Mouse (Mus musculus): ENCODE measurements at regions not wholly inside any gene's neighbourhood (a gene's known extent, or its start where the extent isn't known, plus 50 kb on each side); places are given as distances from the start of the nearest gene placed in this dataset.

- H3K4me2 ChIP-seq = no peak overlapping the region
- 26% methylated on average over 4 of the region's 4 CpGs for WGBS
- no peak overlapping the region for H3K27ac ChIP-seq (replicated peaks)
- ATAC-seq (ENCODE audit: low FRiP score, low read depth) = no peak
- no peaks in the 10 kb centered on the region for H3K9me3 ChIP-seq
- H3K4me1 ChIP-seq (replicated peaks) = no peaks in the 10 kb centered on the region
- H3K4me3 ChIP-seq = no peak overlapping the region
- H3K36me3 ChIP-seq = no peaks in the 10 kb centered on the region
- no peaks in the 10 kb centered on the region for H3K27me3 ChIP-seq
- no peak overlapping the region for H3K9ac ChIP-seq
Observed at GRCm38 (mm10) chr6:7120136-7120535, 164.3 kb downstream of the Sdhaf3 start.

GRCm38 (mm10) chr6:7133042-7133441 lies 177.2 kb downstream of the Sdhaf3 start:
- Histone ChIP-seq H3K27me3 (no peaks in the 10 kb centered on the region), H3K4me3 (no peak overlapping the region), H3K4me1 (replicated peaks) (no peaks in the 10 kb centered on the region), H3K36me3 (no peaks in the 10 kb centered on the region), H3K4me2 (no peak overlapping the region), H3K27ac (replicated peaks) (no peak overlapping the region), H3K9me3 (no peaks in the 10 kb centered on the region), H3K9ac (no peak overlapping the region)
- ATAC-seq (ENCODE audit: low FRiP score, low read depth) = no peak
- WGBS = over 99% methylated on average over 11 of the region's 11 CpGs

DNA sequence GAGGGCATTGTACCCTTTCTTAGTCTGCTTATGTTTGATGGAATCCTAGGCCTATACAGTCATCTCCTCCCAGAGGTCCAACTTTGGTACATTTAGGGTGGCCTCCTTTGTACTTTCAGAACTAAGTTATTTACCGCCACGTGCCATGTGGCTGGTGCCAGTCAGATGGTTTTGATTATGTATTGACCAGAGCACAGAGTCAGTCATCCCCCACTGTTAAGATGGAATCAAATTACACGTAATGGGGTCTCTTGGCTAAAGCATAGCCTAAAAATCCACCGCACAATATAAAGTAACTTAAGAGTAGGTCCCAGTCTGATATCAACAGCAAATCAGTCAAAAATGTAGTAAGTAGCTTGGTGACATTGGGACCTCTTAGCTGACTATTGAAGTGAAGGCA lies 178.3 kb downstream of the Sdhaf3 start:
- ATAC-seq (ENCODE audit: low FRiP score, low read depth) = no peak
- 89% methylated on average over 4 of the region's 4 CpGs for WGBS
- Histone ChIP-seq H3K9me3 (no peaks in the 10 kb centered on the region), H3K27ac (replicated peaks) (no peak overlapping the region), H3K4me2 (no peak overlapping the region), H3K36me3 (no peaks in the 10 kb centered on the region), H3K4me1 (replicated peaks) (no peaks in the 10 kb centered on the region), H3K27me3 (no peaks in the 10 kb centered on the region), H3K9ac (no peak overlapping the region), H3K4me3 (no peak overlapping the region)

- no peaks in the 10 kb centered on the region for H3K4me1 ChIP-seq (replicated peaks)
- WGBS = 93% methylated on average over 1 of the region's 1 CpGs
- 0 out of 2 replicates have a peak, but pooled peaks have one; percentile 69 for ATAC-seq (ENCODE audit: low FRiP score, low read depth)
- no peak overlapping the region for H3K4me3 ChIP-seq
- H3K9me3 ChIP-seq = no peaks in the 10 kb centered on the region
- H3K9ac ChIP-seq = no peak overlapping the region
- no peaks in the 10 kb centered on the region for H3K27me3 ChIP-seq
- H3K27ac ChIP-seq (replicated peaks) = no peak overlapping the region
- no peaks in the 10 kb centered on the region for H3K36me3 ChIP-seq
- no peak overlapping the region for H3K4me2 ChIP-seq
Observed at GRCm38 (mm10) chr6:7134888-7135287, 179.1 kb downstream of the Sdhaf3 start.

- Histone ChIP-seq H3K4me2 (no peak overlapping the region), H3K27me3 (no peaks in the 10 kb centered on the region), H3K27ac (replicated peaks) (no peak overlapping the region), H3K36me3 (no peaks in the 10 kb centered on the region), H3K9ac (no peak overlapping the region), H3K4me3 (no peak overlapping the region), H3K9me3 (no peaks in the 10 kb centered on the region), H3K4me1 (replicated peaks) (no peaks in the 10 kb centered on the region)
- ATAC-seq (ENCODE audit: low FRiP score, low read depth) = no peak
- 76% methylated on average over 2 of the region's 2 CpGs for WGBS
Observed at GRCm38 (mm10) chr6:7181711-7182110, 225.9 kb downstream of the Sdhaf3 start.

- Histone ChIP-seq H3K4me3 (no peak overlapping the region), H3K4me1 (replicated peaks) (no peaks in the 10 kb centered on the region), H3K9me3 (no peaks in the 10 kb centered on the region), H3K27me3 (no peaks in the 10 kb centered on the region), H3K9ac (no peak overlapping the region), H3K4me2 (no peak overlapping the region), H3K27ac (replicated peaks) (no peak overlapping the region), H3K36me3 (no peaks in the 10 kb centered on the region)
- peak; percentile 69 for ATAC-seq (ENCODE audit: low FRiP score, low read depth)
- WGBS = 53% methylated on average over 8 of the region's 8 CpGs
Observed at GRCm38 (mm10) chr6:7199046-7199599, 243.3 kb downstream of the Sdhaf3 start.

DNA sequence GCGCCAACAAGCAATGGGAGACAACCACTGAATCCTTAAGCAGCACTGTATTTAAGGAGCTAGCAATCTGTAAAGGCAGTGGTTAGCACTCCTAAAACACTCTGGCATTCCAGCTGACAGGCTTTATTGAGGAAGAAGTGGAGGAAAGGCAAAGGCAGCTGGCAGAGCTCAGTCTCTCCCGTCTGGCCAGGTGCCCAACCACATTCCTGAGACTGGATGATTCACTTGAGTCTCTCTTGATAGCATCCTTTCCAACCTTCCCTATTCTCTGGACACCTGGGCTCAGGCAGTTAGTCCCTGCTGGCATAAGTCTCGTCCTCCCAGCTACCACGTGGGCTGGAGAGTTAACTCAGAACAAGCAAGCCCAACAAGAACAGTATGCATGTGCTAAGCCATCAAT lies 260.1 kb downstream of the Sdhaf3 start:
- whole genome bisulfite sequencing = 58% methylated on average over 4 of the region's 4 CpGs
- Histone ChIP-seq H3K27ac (replicated peaks) (no peak overlapping the region), H3K9ac (no peak overlapping the region), H3K36me3 (no peaks in the 10 kb centered on the region), H3K4me2 (no peak overlapping the region), H3K4me3 (no peak overlapping the region), H3K4me1 (replicated peaks) (no peaks in the 10 kb centered on the region), H3K9me3 (no peaks in the 10 kb centered on the region), H3K27me3 (no peaks in the 10 kb centered on the region)
- ATAC-seq (ENCODE audit: low FRiP score, low read depth) = no peak

DNA sequence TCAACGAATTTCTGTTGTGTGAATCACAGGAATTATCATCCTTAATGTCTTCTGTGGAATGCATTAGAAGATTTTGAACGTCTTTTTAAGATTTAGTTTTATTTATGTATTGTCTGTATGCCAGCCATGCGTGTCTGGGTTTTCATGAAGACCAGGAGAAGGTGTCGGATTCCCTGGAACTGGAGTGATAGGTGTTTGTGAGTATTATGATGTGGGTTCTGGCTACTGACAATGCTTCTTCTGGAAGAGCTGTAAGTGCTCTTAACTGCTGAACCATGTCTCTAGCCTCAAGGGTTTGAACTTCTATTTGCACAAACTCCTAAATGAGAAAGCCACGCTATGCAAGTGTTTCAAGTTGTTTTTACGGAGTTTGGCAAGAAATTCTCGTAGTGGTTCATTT lies 296.5 kb downstream of the Sdhaf3 start:
- Histone ChIP-seq H3K9me3 (no peaks in the 10 kb centered on the region), H3K27me3 (no peaks in the 10 kb centered on the region), H3K36me3 (no peaks in the 10 kb centered on the region), H3K27ac (replicated peaks) (no peak overlapping the region), H3K4me1 (replicated peaks) (no peaks in the 10 kb centered on the region), H3K9ac (no peak overlapping the region), H3K4me2 (no peak overlapping the region), H3K4me3 (no peak overlapping the region)
- ATAC-seq (ENCODE audit: low FRiP score, low read depth) = no peak
- WGBS = 75% methylated on average over 7 of the region's 7 CpGs

DNA sequence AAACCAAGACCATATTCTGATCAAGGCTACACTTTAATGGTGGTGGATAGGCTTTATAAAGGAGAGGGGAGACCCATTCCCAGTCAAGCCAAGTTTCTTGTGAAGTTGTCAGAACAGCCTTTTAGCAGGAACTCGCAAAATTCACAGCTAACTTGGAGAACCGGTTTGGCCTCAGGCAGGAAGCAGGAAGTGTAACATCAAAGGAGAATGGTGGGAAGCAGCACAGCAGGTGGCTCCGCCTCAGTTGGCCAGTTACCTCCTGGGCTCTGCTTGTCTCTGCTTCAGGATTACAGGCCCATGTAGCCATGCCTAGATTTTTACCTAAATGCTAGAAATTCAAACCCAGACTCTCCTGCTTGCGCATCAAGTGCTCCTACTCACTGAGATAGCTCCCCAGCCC lies 277.2 kb upstream of the Tac1 start:
- ATAC-seq (ENCODE audit: low FRiP score, low read depth) = no peak
- no peaks in the 10 kb centered on the region for H3K4me1 ChIP-seq (replicated peaks)
- WGBS = 56% methylated on average over 4 of the region's 4 CpGs

DNA sequence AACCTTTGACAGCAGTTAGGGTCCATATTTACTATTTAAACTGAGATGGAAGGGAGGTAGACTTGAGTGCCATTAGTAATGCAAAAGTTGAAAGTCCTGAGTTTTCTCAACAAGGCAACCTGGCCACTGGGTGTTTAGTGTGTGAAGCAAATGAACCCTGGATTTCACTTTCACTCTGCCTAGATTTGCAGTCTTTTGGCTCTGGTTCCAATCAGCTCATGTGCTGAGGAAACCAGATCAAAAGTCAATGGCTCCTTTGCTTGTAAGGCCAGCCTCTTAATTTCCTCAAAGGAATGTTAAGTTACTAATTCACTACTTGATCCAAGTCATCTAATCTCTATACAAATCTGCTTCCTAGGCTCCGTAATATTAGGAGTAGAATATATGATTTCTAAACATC lies 247.7 kb upstream of the Tac1 start:
- no peak for ATAC-seq (ENCODE audit: low FRiP score, low read depth)
- 96% methylated on average over 1 of the region's 1 CpGs for WGBS
- no peak overlapping the region for H3K4me2 ChIP-seq
- H3K4me3 ChIP-seq = no peak overlapping the region
- H3K27ac ChIP-seq (replicated peaks) = no peak overlapping the region
- no peak overlapping the region for H3K9ac ChIP-seq
- no peaks in the 10 kb centered on the region for H3K27me3 ChIP-seq
- no peaks in the 10 kb centered on the region for H3K9me3 ChIP-seq
- no peaks in the 10 kb centered on the region for H3K36me3 ChIP-seq
- H3K4me1 ChIP-seq (replicated peaks) = no peaks in the 10 kb centered on the region

More for the DNA sequence above, 277.2 kb upstream of the Tac1 start:
- Histone ChIP-seq H3K9ac (no peak overlapping the region), H3K27ac (replicated peaks) (no peak overlapping the region), H3K36me3 (no peaks in the 10 kb centered on the region), H3K4me2 (no peak overlapping the region), H3K27me3 (no peaks in the 10 kb centered on the region), H3K4me3 (no peak overlapping the region), H3K9me3 (no peaks in the 10 kb centered on the region)

- H3K27me3 ChIP-seq = no peaks in the 10 kb centered on the region
- H3K4me1 ChIP-seq (replicated peaks) = no peaks in the 10 kb centered on the region
- H3K9me3 ChIP-seq = no peaks in the 10 kb centered on the region
- H3K9ac ChIP-seq = no peak overlapping the region
- WGBS = 88% methylated on average over 3 of the region's 3 CpGs
- no peak overlapping the region for H3K4me3 ChIP-seq
- no peak overlapping the region for H3K4me2 ChIP-seq
- no peak overlapping the region for H3K27ac ChIP-seq (replicated peaks)
- no peak for ATAC-seq (ENCODE audit: low FRiP score, low read depth)
- H3K36me3 ChIP-seq = no peaks in the 10 kb centered on the region
Observed at GRCm38 (mm10) chr6:7313496-7313895, 241.2 kb upstream of the Tac1 start.

DNA sequence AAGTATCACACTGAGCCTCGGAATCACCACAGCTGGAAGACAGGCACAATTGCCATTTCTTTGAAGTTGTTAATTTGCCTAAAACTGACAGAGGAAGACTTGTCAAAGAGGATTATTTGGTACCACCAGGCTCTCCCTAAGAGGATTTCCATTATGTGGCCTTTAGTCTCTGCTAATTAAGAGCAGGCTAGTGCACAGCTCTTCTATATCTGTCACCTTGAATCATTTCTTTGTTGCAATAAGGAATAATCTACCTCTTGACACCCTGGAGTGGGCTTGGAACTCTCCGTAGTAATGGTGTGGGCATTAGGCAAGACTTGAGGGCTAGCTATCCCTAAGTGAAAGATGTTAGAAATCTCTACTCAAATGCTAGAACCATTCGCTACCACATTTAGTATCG lies 227.7 kb upstream of the Tac1 start:
- no peak overlapping the region for H3K27ac ChIP-seq (replicated peaks)
- no peak for ATAC-seq (ENCODE audit: low FRiP score, low read depth)
- no peaks in the 10 kb centered on the region for H3K9me3 ChIP-seq
- no peak overlapping the region for H3K4me3 ChIP-seq
- H3K9ac ChIP-seq = no peak overlapping the region
- no peak overlapping the region for H3K4me2 ChIP-seq
- no peaks in the 10 kb centered on the region for H3K27me3 ChIP-seq
- H3K4me1 ChIP-seq (replicated peaks) = no peaks in the 10 kb centered on the region
- 56% methylated on average over 4 of the region's 4 CpGs for WGBS
- H3K36me3 ChIP-seq = no peaks in the 10 kb centered on the region

- Histone ChIP-seq H3K9ac (no peak overlapping the region), H3K27me3 (no peaks in the 10 kb centered on the region), H3K4me1 (replicated peaks) (no peaks in the 10 kb centered on the region), H3K4me2 (no peak overlapping the region), H3K9me3 (no peaks in the 10 kb centered on the region), H3K36me3 (no peaks in the 10 kb centered on the region), H3K27ac (replicated peaks) (no peak overlapping the region), H3K4me3 (no peak overlapping the region)
- no peak for ATAC-seq (ENCODE audit: low FRiP score, low read depth)
- 70% methylated on average over 2 of the region's 2 CpGs for WGBS
Observed at GRCm38 (mm10) chr6:7356634-7357033, 198.0 kb upstream of the Tac1 start.

All from hindbrain, embryonic 15.5 days (tissue).